Mouse (Mus musculus): ENCODE data around the gene Spint3. TPM values are rescaled to one million over a fixed set of nuclear protein-coding genes. Genes with fewer than 3 reads are reported as not detected.
"Not testable (repeated sequence)": the region's sequence is repeated elsewhere in the genome, so short reads cannot be mapped to it uniquely, and the experiment has no call there.

Gene Spint3
- polyA plus RNA-seq, 1 experiment: not detected

DNA sequence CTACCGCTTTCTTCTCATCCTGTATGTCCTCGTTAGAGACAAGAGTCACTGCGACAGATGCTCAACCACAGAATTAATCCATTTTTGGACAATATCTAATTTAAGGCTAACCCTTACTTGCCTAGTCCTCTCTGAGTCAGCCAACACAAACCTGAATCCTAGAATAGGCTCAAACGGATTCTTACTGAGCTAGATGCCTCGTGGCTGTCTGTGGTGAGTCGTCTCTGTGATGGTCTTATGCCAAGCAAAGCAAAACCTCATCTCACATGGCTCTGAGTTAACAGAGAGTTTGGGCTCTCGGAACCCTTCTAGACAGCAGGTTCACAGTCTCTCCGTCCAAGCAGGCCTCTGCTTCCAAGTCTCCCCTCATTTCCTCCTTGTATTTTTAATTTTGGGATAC lies 31.2 kb upstream of the Spint3 start:
- no peak overlapping the region for H3ac ChIP-seq (ENCODE audit: control insufficient read depth, insufficient read length, low read depth)
- H3K27me3 ChIP-seq (ENCODE audit: control insufficient read depth, insufficient read depth, insufficient read length): peaks cover 36% of the 10 kb centered on the region
- TF ChIP-seq USF1 (IDR thresholded peaks at IDR 0.05; ENCODE audit: low read depth) (no peak), FOSL1 (IDR thresholded peaks at IDR 0.05; ENCODE audit: insufficient read depth, low read length, poor library complexity, severe bottlenecking) (no peak), MYOG (IDR thresholded peaks at IDR 0.05; ENCODE audit: control insufficient read depth, extremely low read depth, insufficient read length) (no peak), MAX (IDR thresholded peaks at IDR 0.05) (no peak), CEBPB (IDR thresholded peaks at IDR 0.05; ENCODE audit: low read depth) (no peak), MYOD1 (IDR thresholded peaks at IDR 0.05; ENCODE audit: control insufficient read depth, insufficient read length, low read depth) (no peak), CTCF (IDR thresholded peaks at IDR 0.05; ENCODE audit: control insufficient read depth, insufficient read depth, insufficient read length) (no peak)
- no peaks in the 10 kb centered on the region for H3K36me3 ChIP-seq (ENCODE audit: control insufficient read depth, insufficient read depth)
- no peaks in the 10 kb centered on the region for H3K79me2 ChIP-seq (ENCODE audit: control insufficient read depth, insufficient read depth)
- no peaks in the 10 kb centered on the region for H3K79me3 ChIP-seq (ENCODE audit: low read depth)
- no peak overlapping the region for H3K4me3 ChIP-seq (ENCODE audit: insufficient read depth, poor library complexity, severe bottlenecking)

DNA sequence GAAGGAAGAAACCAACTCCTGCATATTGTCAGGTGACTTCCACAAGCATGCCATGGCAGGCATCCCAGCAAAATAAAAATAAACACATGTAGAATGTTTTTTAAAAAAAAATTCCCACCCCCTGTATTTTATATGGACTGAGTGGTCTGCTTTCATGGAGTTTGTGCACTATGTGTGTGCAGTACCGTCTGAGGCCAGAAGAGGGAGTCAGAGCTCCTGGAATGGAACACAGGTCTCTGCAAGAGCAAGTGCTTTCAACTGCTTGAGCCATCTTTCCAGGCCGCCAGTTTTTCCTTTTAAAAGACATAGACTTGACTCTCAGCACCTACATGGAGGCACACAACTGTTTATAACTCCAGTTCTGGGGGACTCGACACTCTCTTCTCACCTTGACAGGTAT lies 30.2 kb upstream of the Spint3 start:
- Histone ChIP-seq H3ac (ENCODE audit: control insufficient read depth, insufficient read length, low read depth) (no peak overlapping the region), H3K4me3 (ENCODE audit: insufficient read depth, poor library complexity, severe bottlenecking) (no peak overlapping the region), H3K27me3 (ENCODE audit: control insufficient read depth, insufficient read depth, insufficient read length) (peaks cover 33% of the 10 kb centered on the region), H3K36me3 (ENCODE audit: control insufficient read depth, insufficient read depth) (no peaks in the 10 kb centered on the region), H3K79me2 (ENCODE audit: control insufficient read depth, insufficient read depth) (no peaks in the 10 kb centered on the region), H3K79me3 (ENCODE audit: low read depth) (no peaks in the 10 kb centered on the region)
- TF ChIP-seq CTCF (IDR thresholded peaks at IDR 0.05; ENCODE audit: control insufficient read depth, insufficient read depth, insufficient read length): no peak
- no peak for TF ChIP-seq USF1 (IDR thresholded peaks at IDR 0.05; ENCODE audit: low read depth)
- no peak for TF ChIP-seq CEBPB (IDR thresholded peaks at IDR 0.05; ENCODE audit: low read depth)
- TF ChIP-seq MYOD1 (IDR thresholded peaks at IDR 0.05; ENCODE audit: control insufficient read depth, insufficient read length, low read depth): no peak
- TF ChIP-seq MAX (IDR thresholded peaks at IDR 0.05): no peak
- TF ChIP-seq FOSL1 (IDR thresholded peaks at IDR 0.05; ENCODE audit: insufficient read depth, low read length, poor library complexity, severe bottlenecking): no peak
- TF ChIP-seq MYOG (IDR thresholded peaks at IDR 0.05; ENCODE audit: control insufficient read depth, extremely low read depth, insufficient read length): no peak

DNA sequence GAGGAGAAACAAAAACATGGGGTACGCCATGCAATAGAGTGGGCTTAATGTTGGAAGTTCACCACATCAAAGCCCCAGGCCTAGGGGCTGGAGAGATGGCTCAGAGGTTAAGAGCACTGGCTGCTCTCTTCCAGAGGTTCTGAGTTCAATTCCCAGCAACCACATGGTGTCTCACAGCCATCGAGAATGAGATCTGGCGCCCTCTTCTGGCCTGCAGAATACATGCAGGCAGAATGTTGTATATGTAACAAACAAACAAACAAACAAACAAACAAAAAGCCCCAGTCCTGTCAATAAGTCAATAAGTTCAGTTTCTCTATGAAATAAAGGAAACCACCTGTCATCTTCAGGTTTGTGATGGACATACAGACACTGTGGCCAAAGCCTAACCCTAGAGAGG lies 26.9 kb upstream of the Spint3 start:
- H3ac ChIP-seq (ENCODE audit: control insufficient read depth, insufficient read length, low read depth): no peak overlapping the region
- no peaks in the 10 kb centered on the region for H3K36me3 ChIP-seq (ENCODE audit: control insufficient read depth, insufficient read depth)
- TF ChIP-seq MAX (IDR thresholded peaks at IDR 0.05): no peak
- no peak for TF ChIP-seq MYOG (IDR thresholded peaks at IDR 0.05; ENCODE audit: control insufficient read depth, extremely low read depth, insufficient read length)
- no peak for TF ChIP-seq USF1 (IDR thresholded peaks at IDR 0.05; ENCODE audit: low read depth)
- no peak for TF ChIP-seq CTCF (IDR thresholded peaks at IDR 0.05; ENCODE audit: control insufficient read depth, insufficient read depth, insufficient read length)
- TF ChIP-seq MYOD1 (IDR thresholded peaks at IDR 0.05; ENCODE audit: control insufficient read depth, insufficient read length, low read depth): no peak
- no peak for TF ChIP-seq CEBPB (IDR thresholded peaks at IDR 0.05; ENCODE audit: low read depth)
- TF ChIP-seq FOSL1 (IDR thresholded peaks at IDR 0.05; ENCODE audit: insufficient read depth, low read length, poor library complexity, severe bottlenecking): no peak
- no peaks in the 10 kb centered on the region for H3K79me2 ChIP-seq (ENCODE audit: control insufficient read depth, insufficient read depth)
- no peaks in the 10 kb centered on the region for H3K79me3 ChIP-seq (ENCODE audit: low read depth)
- peaks cover 31% of the 10 kb centered on the region for H3K27me3 ChIP-seq (ENCODE audit: control insufficient read depth, insufficient read depth, insufficient read length)
- H3K4me3 ChIP-seq (ENCODE audit: insufficient read depth, poor library complexity, severe bottlenecking): no peak overlapping the region

DNA sequence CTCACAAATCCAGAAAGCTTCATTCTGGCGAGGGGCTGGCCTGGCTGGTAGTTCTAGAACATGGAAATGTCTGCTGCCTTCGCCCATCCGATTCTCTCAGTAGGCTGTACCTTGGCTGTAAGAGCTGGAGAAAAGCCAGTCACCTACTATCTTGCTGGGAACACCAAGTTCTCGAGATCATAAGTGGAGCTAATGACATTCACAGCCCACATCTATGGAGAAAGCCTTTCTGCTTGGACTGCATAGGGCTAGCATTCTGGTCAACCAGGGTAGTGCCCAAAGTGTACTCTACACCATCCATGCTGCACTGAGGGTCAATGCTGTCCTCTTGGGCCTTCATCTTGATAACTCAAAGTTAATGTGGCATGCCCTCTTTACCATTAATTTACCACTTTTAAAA lies 20.2 kb upstream of the Spint3 start, which contains the start of gene Eppin:
Eppin (minus strand) TSS at position 101 of the 400 bp plus-strand sequence.
- TF ChIP-seq MYOG (IDR thresholded peaks at IDR 0.05; ENCODE audit: control insufficient read depth, extremely low read depth, insufficient read length) (no peak), FOSL1 (IDR thresholded peaks at IDR 0.05; ENCODE audit: insufficient read depth, low read length, poor library complexity, severe bottlenecking) (no peak)
- H3K27me3 ChIP-seq (ENCODE audit: control insufficient read depth, insufficient read depth, insufficient read length): peaks cover 57% of the 10 kb centered on the region
- no peaks in the 10 kb centered on the region for H3K79me3 ChIP-seq (ENCODE audit: low read depth)

DNA sequence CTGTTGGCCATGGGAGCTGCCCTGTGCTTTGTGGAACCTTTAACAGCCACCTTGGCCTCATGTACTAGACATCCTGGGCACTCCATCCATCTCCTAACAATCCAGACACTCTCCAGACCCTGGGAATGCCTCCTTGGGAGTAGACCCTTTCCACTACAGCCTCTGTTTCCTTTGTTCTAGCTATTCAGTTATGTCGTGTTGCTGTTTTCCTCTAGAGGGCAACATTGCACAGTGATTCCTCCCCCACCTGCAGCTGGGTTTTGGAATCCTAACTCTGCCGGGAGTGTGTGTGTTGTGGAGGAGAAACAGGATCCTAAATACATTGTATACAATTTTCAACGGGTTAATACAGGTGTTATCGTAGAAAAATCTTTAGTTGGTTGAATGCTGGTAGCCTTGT lies 18.8 kb upstream of the Spint3 start:
- Histone ChIP-seq H3K79me2 (ENCODE audit: control insufficient read depth, insufficient read depth) (no peaks in the 10 kb centered on the region), H3K27me3 (ENCODE audit: control insufficient read depth, insufficient read depth, insufficient read length) (peaks cover 53% of the 10 kb centered on the region), H3K79me3 (ENCODE audit: low read depth) (no peaks in the 10 kb centered on the region), H3K4me3 (ENCODE audit: insufficient read depth, poor library complexity, severe bottlenecking) (no peak overlapping the region), H3ac (ENCODE audit: control insufficient read depth, insufficient read length, low read depth) (no peak overlapping the region), H3K36me3 (ENCODE audit: control insufficient read depth, insufficient read depth) (no peaks in the 10 kb centered on the region)
- TF ChIP-seq MYOG (IDR thresholded peaks at IDR 0.05; ENCODE audit: control insufficient read depth, extremely low read depth, insufficient read length) (no peak), MYOD1 (IDR thresholded peaks at IDR 0.05; ENCODE audit: control insufficient read depth, insufficient read length, low read depth) (no peak), CTCF (IDR thresholded peaks at IDR 0.05; ENCODE audit: control insufficient read depth, insufficient read depth, insufficient read length) (peak; percentile 20), CEBPB (IDR thresholded peaks at IDR 0.05; ENCODE audit: low read depth) (no peak)

More for the DNA sequence above, 20.2 kb upstream of the Spint3 start, which contains the start of gene Eppin:
- Histone ChIP-seq H3ac (ENCODE audit: control insufficient read depth, insufficient read length, low read depth) (no peak within 1 kb of the TSS), H3K79me2 (ENCODE audit: control insufficient read depth, insufficient read depth) (no peaks in the 10 kb centered on the region), H3K4me3 (ENCODE audit: insufficient read depth, poor library complexity, severe bottlenecking) (no peak within 1 kb of the TSS), H3K36me3 (ENCODE audit: control insufficient read depth, insufficient read depth) (no peaks in the 10 kb centered on the region)

DNA sequence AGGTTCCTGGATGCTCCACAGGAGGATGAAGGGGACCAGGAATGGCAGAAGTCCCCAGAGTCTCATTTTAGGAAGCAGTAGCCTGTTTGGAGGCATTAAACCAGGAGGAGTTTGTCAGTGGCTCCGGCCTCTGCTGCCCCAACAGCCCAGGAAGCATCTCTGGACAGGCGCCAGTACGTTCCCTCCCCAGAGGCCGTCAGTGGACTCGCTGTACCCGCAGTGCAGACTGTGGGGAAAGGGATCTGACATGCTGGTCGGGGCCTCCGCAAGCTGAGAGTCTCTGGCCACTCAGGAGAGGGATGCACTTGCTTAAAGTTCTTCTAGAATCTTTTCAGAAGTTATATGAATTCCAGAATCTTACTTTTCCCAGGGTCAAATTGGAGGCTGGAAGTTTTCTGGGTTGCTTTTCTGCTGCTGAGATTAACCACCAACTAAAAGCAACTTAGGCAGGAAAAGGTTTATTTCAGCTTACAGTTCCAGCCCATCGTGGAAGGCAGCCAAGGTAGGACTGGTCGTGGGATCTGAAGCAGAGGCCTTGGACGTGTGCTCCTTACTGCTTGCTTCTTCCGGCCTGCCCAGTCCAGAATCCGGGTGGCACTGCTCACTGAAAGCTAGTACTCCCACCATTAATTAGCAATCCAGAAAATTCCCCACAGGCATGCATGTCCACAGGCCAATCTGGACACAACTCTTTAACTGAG lies 11.9 kb upstream of the Spint3 start, which contains the start of gene Wfdc6a:
Wfdc6a (minus strand) TSS at position 423 of the 701 bp plus-strand sequence.
- H3K27me3 ChIP-seq (ENCODE audit: control insufficient read depth, insufficient read depth, insufficient read length): peaks cover 50% of the 10 kb centered on the region
- H3K4me3 ChIP-seq (ENCODE audit: insufficient read depth, poor library complexity, severe bottlenecking); H3K79me3 ChIP-seq (ENCODE audit: low read depth); H3K79me2 ChIP-seq (ENCODE audit: control insufficient read depth, insufficient read depth); H3ac ChIP-seq (ENCODE audit: control insufficient read depth, insufficient read length, low read depth); H3K36me3 ChIP-seq (ENCODE audit: control insufficient read depth, insufficient read depth): not testable (repeated sequence)
